Mouse (Mus musculus): ENCODE measurements around the gene Dnaja1.

DNA sequence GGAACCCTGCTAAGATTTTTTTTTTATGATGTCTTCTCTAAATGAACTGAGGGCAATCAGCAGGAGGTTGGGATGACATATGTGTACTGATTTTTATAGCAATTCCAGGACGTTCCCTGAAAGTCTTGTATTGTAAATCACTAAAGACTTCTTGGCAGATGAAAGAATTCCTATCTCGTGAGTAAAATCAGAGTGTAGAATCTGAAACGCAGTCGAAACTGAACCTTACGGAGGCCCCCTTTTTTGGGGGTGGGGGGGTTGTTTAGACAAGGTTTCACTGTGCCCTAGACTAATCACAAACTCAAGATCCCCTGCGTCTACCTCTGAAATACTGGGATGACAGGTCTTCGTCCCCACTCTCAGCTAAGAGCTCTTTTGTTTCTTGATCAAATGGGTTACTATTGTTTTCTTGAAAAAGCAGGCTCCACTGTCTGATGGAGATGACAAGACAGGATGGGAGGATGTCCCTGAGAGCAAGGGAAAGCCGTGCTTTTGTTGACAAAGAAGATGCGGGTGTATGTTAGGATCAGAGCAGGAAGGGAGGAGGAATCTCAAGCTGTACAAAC, 18.2 kb upstream of the Dnaja1 start:
- no peak for TF ChIP-seq CTCF (conservative IDR thresholded peaks at IDR 0.05; ENCODE audit: low read length)
- TF ChIP-seq NANOG (IDR thresholded peaks at IDR 0.05; ENCODE audit: borderline replicate concordance, low read length), result no peak

All from E14TG2a.4 (cell line).